Mouse (Mus musculus) ES-E14 (cell line): ENCODE measurements around the gene Actl10. TPM values are rescaled to one million over a fixed set of nuclear protein-coding genes. Genes with fewer than 3 reads are reported as not detected.
A peak's percentile ranks its signal among the peaks of the same experiment; 100 is the strongest.

Experiments
- DNase-seq: peaks from one replicate; pipeline ENCODE4 v3.0.0-alpha.2; 2013; ENCODE audit warnings: low read depth, low spot score
- H3K27ac ChIP-seq: 2 replicates; pipeline ENCODE4 v1.5.1; 2012; ENCODE audit warnings: low read depth, mild to moderate bottlenecking, low read length, moderate library complexity, mixed read lengths; ENCODE audit not compliant: poor library complexity, insufficient read depth, severe bottlenecking
- H3K36me3 ChIP-seq: 2 replicates; pipeline ENCODE4 v1.6.1; 2012; ENCODE audit warnings: mild to moderate bottlenecking, low read length, moderate library complexity, mixed read lengths; ENCODE audit not compliant: control insufficient read depth, poor library complexity, insufficient read depth, severe bottlenecking
- H3K4me1 ChIP-seq, 2 experiments: fragments of 150-350 bp in 1 of 2; sonication (generic) in 1 of 2; 2 replicates each; pipeline ENCODE4 v1.6.1; 2012; ENCODE audit warnings: low read length in 2 of 2, mild to moderate bottlenecking in 1 of 2, mixed read lengths in 1 of 2; ENCODE audit not compliant: control insufficient read depth in 2 of 2, insufficient read depth in 2 of 2, poor library complexity in 1 of 2
- H3K4me3 ChIP-seq, 2 experiments: fragments of 150-350 bp in 1 of 2; sonication (generic) in 1 of 2; 2 replicates each; pipeline ENCODE4 v1.5.1; 2012; ENCODE audit warnings: low read length in 2 of 2, low read depth in 1 of 2, mild to moderate bottlenecking in 1 of 2, mixed read lengths in 1 of 2; ENCODE audit not compliant: insufficient read depth in 1 of 2, poor library complexity in 1 of 2, severe bottlenecking in 1 of 2
- H3K9ac ChIP-seq: 2 replicates; pipeline ENCODE4 v1.6.1; 2012; ENCODE audit warnings: low read depth, mild to moderate bottlenecking, low read length, mixed read lengths; ENCODE audit not compliant: poor library complexity, insufficient read depth, severe bottlenecking
- H3K9me3 ChIP-seq: fragments of 150-350 bp; sonication (generic); 2 replicates; pipeline ENCODE4 v1.6.1; 2012; ENCODE audit warnings: low read depth, mild to moderate bottlenecking, low read length; ENCODE audit not compliant: control insufficient read depth, insufficient read depth
- CHD2 ChIP-seq: IDR thresholded peaks from 2 replicates; pipeline ENCODE4 v1.6.1; 2014; ENCODE audit warnings: mild to moderate bottlenecking, low read depth, low read length, inconsistent platforms
- HCFC1 ChIP-seq: IDR thresholded peaks from 2 replicates; pipeline ENCODE4 v1.6.1; 2012; ENCODE audit warnings: low read length, inconsistent platforms, borderline replicate concordance; ENCODE audit not compliant: insufficient read depth
- MAFK ChIP-seq: IDR thresholded peaks from 2 replicates; pipeline ENCODE4 v1.6.1; 2014; ENCODE audit warnings: mild to moderate bottlenecking, low read depth, low read length, inconsistent platforms; ENCODE audit not compliant: insufficient read depth
- ZC3H11A ChIP-seq: IDR thresholded peaks from 2 replicates; pipeline ENCODE4 v1.6.1; 2012; ENCODE audit warnings: low read depth, mild to moderate bottlenecking, inconsistent platforms, low read length, borderline replicate concordance
- ZNF384 ChIP-seq: IDR thresholded peaks from 2 replicates; pipeline ENCODE4 v1.6.1; 2012; ENCODE audit warnings: low read depth, low read length, inconsistent platforms
- in situ Hi-C, 2 experiments: fragments of 600-800 bp; cut with MboI; formaldehyde crosslinking; loops; one replicate each; pipeline ENCODE4 v1.15.1; 2025; ENCODE audit warnings: low sequenced_read_pairs in 2 of 2, inconsistent platforms in 1 of 2; ENCODE audit not compliant: unreplicated experiment in 2 of 2
- total RNA-seq: library from RNA; depleted of rRNA; stranded (reverse); fragments of 300-350 nt; gene quantifications from 2 replicates; pipeline ENCODE4 v1.2.3, GENCODE M21; 2012

Gene Actl10
- total RNA-seq, 1 experiment: 0.45 TPM

GRCm38 (mm10) chr2:154538710-154539109, 12.9 kb upstream of the Actl10 start:
- in situ Hi-C loops: no loop called here
- Histone ChIP-seq H3K4me3 (no peak overlapping the region), H3K9ac (no peak overlapping the region), H3K27ac (no peak overlapping the region), H3K4me1 (peaks cover 0 to 2% of the 10 kb centered on the region in 2 experiments; a peak in 1 of 4 replicates), H3K36me3 (peaks cover 35% of the 10 kb centered on the region), H3K9me3 (no peaks in the 10 kb centered on the region)
- no peak for TF ChIP-seq ZC3H11A
- no peak for TF ChIP-seq HCFC1
- TF ChIP-seq ZNF384: no peak
- TF ChIP-seq MAFK: no peak
- no peak for TF ChIP-seq CHD2
- DNase-seq: no peak

- Histone ChIP-seq H3K4me3 (no peak overlapping the region), H3K4me1 (peaks cover 0 to 2% of the 10 kb centered on the region in 2 experiments; a peak in 1 of 4 replicates), H3K36me3 (peaks cover 32% of the 10 kb centered on the region), H3K9me3 (no peaks in the 10 kb centered on the region), H3K9ac (no peak overlapping the region), H3K27ac (no peak overlapping the region)
- TF ChIP-seq CHD2 (no peak), ZNF384 (no peak), MAFK (no peak), HCFC1 (no peak), ZC3H11A (no peak)
- DNase-seq: no peak
- in situ Hi-C loops: no loop called here
These were observed 11.9 kb upstream of the Actl10 start for GRCm38 (mm10) chr2:154539720-154540119.

GRCm38 (mm10) chr2:154541630-154542029, 9.9 kb upstream of the Actl10 start:
- peaks cover 0 to 2% of the 10 kb centered on the region in 2 experiments; a peak in 1 of 4 replicates for H3K4me1 ChIP-seq
- no peak overlapping the region for H3K27ac ChIP-seq

GRCm38 (mm10) chr2:154543567-154544347, 7.8 kb upstream of the Actl10 start:
- Histone ChIP-seq H3K36me3 (peaks cover 11% of the 10 kb centered on the region), H3K9me3 (no peaks in the 10 kb centered on the region), H3K4me1 (peaks cover 0 to 3% of the 10 kb centered on the region in 2 experiments; a peak in 1 of 4 replicates), H3K9ac (no peak overlapping the region), H3K27ac (no peak overlapping the region), H3K4me3 (no peak overlapping the region)
- DNase-seq: no peak
- TF ChIP-seq ZC3H11A: no peak
- in situ Hi-C loops: no loop called here

More at GRCm38 (mm10) chr2:154541630-154542029, 9.9 kb upstream of the Actl10 start:
- H3K4me3 ChIP-seq: no peak overlapping the region
- TF ChIP-seq MAFK (no peak), ZC3H11A (peak; percentile 2; the same call in 1 of the 2 replicates), CHD2 (no peak), HCFC1 (no peak), ZNF384 (0 out of 2 replicates have a peak, but pooled peaks have one; percentile 36)
- DNase-seq: no peak
- peaks cover 21% of the 10 kb centered on the region for H3K36me3 ChIP-seq
- in situ Hi-C loops: no loop called here
- H3K9ac ChIP-seq: no peak overlapping the region
- no peaks in the 10 kb centered on the region for H3K9me3 ChIP-seq

GRCm38 (mm10) chr2:154546711-154547110, 4.9 kb upstream of the Actl10 start, which contains the start of gene 1700003F12Rik:
Gene 1700003F12Rik (plus strand): TSS chr2:154547085.
- H3K27ac ChIP-seq: no peak within 1 kb of the TSS
- H3K9me3 ChIP-seq: no peaks in the 10 kb centered on the region
- no peak within 1 kb of the TSS for H3K9ac ChIP-seq
- no peak for DNase-seq
- H3K36me3 ChIP-seq: peaks cover 2% of the 10 kb centered on the region; the same call in 1 of the 2 replicates
- no peak within 1 kb of the TSS for H3K4me3 ChIP-seq
- in situ Hi-C loops: no loop called here
- no peak for TF ChIP-seq ZC3H11A
- no peak for TF ChIP-seq CHD2
- no peak for TF ChIP-seq MAFK
- no peak for TF ChIP-seq HCFC1
- no peak for TF ChIP-seq ZNF384
- H3K4me1 ChIP-seq: peaks cover 0 to 5% of the 10 kb centered on the region in 2 experiments; a peak in 1 of 4 replicates
